In genomic region chr5:75922677-75923076, GRCm38 (mm10) we compare ENCODE assay signal across 9 mouse cellular contexts. TPM values are rescaled to one million over a fixed set of nuclear protein-coding genes. Genes with fewer than 3 reads are reported as not detected.
DNase-seq lines count a peak whose midpoint lies in the region; ATAC-seq lines count a peak whose summit lies in the region.
"Had no signal": no experiment of that assay in that cellular context is flagged by ENCODE, and none has a peak within 500 bp of the region (broad histone marks: within the 10 kb centered on the region; RNA-seq: fewer than 3 reads in every experiment).

No protein-coding gene starts in this region.

- H3K4me2 ChIP-seq in heart, embryonic 16.5 days (ENCODE audit: low read depth, low read length): no peak overlapping the region
- no peak overlapping the region for H3K4me2 ChIP-seq in forebrain, embryonic 11.5 days (ENCODE audit: low read depth, low read length, severe bottlenecking)

- no peak overlapping the region for H3K9ac ChIP-seq in heart, embryonic 16.5 days (ENCODE audit: low read length)
- no peak overlapping the region for H3K9ac ChIP-seq in forebrain, embryonic 11.5 days (ENCODE audit: low read length)

- no peak overlapping the region for H3K4me3 ChIP-seq in heart, embryonic 16.5 days (ENCODE audit: low read length)
- no peak overlapping the region for H3K4me3 ChIP-seq in forebrain, embryonic 11.5 days (ENCODE audit: low read depth, low read length)

- H3K9me3 ChIP-seq in heart, embryonic 16.5 days (replicated peaks; ENCODE audit: control insufficient read depth, low read length): no peaks in the 10 kb centered on the region
- no peaks in the 10 kb centered on the region for H3K9me3 ChIP-seq in forebrain, embryonic 11.5 days (ENCODE audit: control insufficient read depth, low read length)

- peak; percentile 81 for ATAC-seq in heart, embryonic 16.5 days (replicated peaks; ENCODE audit: extremely low read depth, insufficient read depth, low FRiP score)
- no peak for ATAC-seq in forebrain, embryonic 11.5 days (replicated peaks; ENCODE audit: low FRiP score)
- ATAC-seq: forebrain, embryonic 16.5 days; inflammation-experienced regulatory T-cells, adult 6 months had no signal

- 51% methylated on average over 6 of the region's 6 CpGs for WGBS in heart, embryonic 16.5 days
- WGBS in forebrain, embryonic 11.5 days: 85% methylated on average over 6 of the region's 6 CpGs

- H3K27ac ChIP-seq in heart, embryonic 16.5 days (ENCODE audit: low read length): peak overlapping the region; percentile 64
- no peak overlapping the region for H3K27ac ChIP-seq in forebrain, embryonic 11.5 days (ENCODE audit: low read depth, low read length)

- no peaks in the 10 kb centered on the region for H3K36me3 ChIP-seq in heart, embryonic 16.5 days (ENCODE audit: control insufficient read depth, insufficient read depth)
- no peaks in the 10 kb centered on the region for H3K36me3 ChIP-seq in forebrain, embryonic 11.5 days (ENCODE audit: control insufficient read depth, insufficient read depth, low read length)

- no peaks in the 10 kb centered on the region for H3K27me3 ChIP-seq in heart, embryonic 16.5 days (ENCODE audit: control insufficient read depth, insufficient read depth, low read length)
- no peaks in the 10 kb centered on the region for H3K27me3 ChIP-seq in forebrain, embryonic 11.5 days (ENCODE audit: control insufficient read depth, insufficient read depth, low read length)

- DNase-seq in 3T3-L1 (ENCODE audit: low read depth, low spot score) (peak; percentile 72), 416B (ENCODE audit: low read depth) (peak; percentile 9)
- DNase-seq in kidney, postnatal 36 days: peak; percentile 62 to 77
- DNase-seq in spleen, adult 12 weeks (ENCODE audit: low spot score): no peak
- no peak for DNase-seq in forebrain, embryonic 11.5 days (ENCODE audit: low spot score)
- DNase-seq in retina, postnatal 1 day: no peak

- H3K4me1 ChIP-seq in heart, embryonic 16.5 days (ENCODE audit: control insufficient read depth, insufficient read depth, low read length): peaks cover 4% of the 10 kb centered on the region
- no peaks in the 10 kb centered on the region for H3K4me1 ChIP-seq in forebrain, embryonic 11.5 days (replicated peaks; ENCODE audit: control insufficient read depth, insufficient read depth, low read length)

RNA-seq across cellular contexts. Expression of gene Kdr, which starts 55.6 kb away (rescaled TPM):
- polyA plus RNA-seq in heart, embryonic 16.5 days (2015; fragmentation: Nextera tagmentation; extraction: Ambion mirVana): 38.5 and 46.2 TPM in 2 replicates
- polyA plus RNA-seq in forebrain, embryonic 11.5 days (2014; fragmentation: Nextera tagmentation; extraction: Ambion mirVana): 28.8 and 28.9 TPM in 2 replicates

Comparison
In these comparisons a context has a peak if more than half of its experiments do, and no peak if none do; other contexts are left out.
1. DNase-seq: peak in 3T3-L1 (single experiment), 416B (single experiment) and kidney, postnatal 36 days (2 of 2); none in spleen, adult 12 weeks (single experiment), forebrain, embryonic 11.5 days (single experiment) and retina, postnatal 1 day (single experiment).